Mouse (Mus musculus): ENCODE measurements around the gene Isyna1. TPM values are rescaled to one million over a fixed set of nuclear protein-coding genes. Genes with fewer than 3 reads are reported as not detected.

The Isyna1 gene
- polyA plus RNA-seq, 2 experiments from 2014 or later, result 26.0 to 58.7 TPM

DNA sequence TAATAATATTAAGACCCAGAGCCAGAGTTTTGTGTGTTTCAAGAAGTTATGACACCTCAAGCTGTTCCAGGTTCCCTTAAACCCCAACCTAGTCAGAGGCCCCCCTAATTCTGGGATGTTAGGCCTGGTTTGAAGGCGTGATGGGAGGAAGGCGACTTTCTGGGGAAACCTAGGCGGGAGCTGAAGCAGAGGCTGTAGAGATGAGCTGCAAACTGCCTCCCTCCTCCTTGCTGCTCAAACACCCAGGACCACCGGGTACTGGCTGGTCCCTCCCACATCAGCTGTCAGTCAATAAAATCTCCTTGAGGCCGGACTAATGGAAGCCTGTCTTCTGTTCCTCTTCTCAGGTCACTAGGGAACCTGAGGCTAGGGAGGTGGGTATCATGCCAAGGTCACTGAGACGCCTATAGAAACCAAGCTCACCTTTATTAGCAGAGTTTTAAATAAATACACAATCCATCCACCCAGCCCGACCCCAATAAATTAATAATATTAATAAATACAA is 34.9 kb downstream of the Isyna1 start:
- ATAC-seq, result no peak

DNA sequence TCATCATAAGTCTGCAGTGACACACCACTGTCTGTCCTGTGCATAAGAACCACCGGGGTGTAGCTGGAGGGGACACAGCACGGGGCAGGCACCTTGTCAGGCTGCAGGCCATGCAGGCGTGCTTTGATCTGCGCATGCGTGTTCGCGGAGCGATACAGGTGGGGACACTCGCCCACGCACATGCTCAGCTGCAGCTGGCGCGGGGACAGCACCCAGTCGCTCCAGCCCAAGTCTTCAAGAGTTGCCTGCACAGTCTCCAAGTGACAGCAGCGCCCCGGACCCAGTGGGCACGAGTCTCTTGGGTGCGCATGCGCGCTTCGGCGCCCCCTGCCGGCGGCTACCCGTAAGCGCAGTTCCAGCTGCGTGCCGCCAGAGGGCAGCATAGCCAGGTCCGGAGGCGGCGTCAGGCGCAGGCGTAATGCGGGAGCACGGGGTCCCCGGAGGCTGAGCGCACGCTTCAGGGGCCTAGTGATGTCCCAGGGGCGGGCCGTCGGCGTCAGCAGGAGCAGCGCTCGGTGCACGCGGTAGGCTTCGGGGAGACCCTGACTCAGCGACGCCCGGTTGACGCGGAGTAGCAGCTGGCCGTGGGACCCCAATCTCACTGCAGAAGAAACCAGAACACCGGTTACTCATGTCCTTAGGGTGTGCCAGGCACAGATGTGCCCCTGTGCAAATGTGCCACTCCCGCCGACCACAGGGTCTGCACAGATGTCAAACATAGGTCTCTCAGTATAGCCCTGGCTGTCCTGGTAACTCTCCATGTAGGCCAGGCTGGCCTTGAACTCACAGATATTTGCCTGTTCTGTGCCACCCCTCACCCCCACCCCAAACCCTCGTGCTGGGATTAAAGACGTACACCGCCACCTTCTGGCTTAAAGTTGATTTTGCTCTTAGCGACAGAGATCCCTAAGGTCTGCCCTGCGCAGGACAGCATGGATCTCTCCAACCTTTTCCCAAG is 35.7 kb downstream of the Isyna1 start:
- ATAC-seq, result peak; percentile 83

DNA sequence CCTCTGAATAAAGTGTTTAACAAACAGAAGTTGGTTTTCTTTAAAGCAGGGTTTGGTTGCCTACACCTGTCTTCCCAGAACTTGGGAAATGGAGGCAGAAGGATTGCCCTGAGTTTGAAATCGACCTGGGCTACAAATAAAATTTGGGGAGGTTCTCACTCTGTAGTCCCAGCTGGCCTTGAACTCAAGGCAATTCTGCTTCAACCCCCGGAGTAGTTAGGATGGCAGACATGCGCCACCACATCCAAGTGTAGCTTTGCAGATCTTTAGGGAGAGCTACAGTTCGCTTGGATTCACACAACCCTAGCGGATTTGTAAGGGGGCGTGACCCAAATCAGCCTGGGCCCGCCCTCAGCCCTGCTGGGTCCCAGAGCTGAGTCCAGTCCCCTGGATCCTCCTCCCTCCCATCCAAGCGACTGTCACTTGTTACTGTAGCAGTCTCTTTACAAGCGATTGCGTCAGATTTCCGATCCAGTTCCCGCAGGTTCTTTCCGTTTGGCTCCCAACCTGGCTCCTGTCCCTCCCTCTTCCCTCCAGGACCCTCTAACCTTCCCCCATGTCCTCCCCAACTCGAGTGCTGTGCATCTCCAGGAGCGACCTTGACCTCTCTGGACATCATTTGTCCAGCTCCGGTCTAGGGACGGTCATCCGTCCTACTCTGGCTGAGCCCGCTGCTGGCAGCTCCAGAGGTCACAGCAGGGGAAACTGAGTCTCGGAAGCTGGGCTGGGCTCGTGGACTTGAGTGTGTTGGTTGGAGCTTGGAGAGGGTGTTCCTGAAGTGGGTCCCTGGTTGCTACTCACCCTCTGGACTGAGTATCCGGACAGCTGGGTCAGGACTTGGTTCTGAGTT is 36.6 kb downstream of the Isyna1 start:
- ATAC-seq, result no peak

DNA sequence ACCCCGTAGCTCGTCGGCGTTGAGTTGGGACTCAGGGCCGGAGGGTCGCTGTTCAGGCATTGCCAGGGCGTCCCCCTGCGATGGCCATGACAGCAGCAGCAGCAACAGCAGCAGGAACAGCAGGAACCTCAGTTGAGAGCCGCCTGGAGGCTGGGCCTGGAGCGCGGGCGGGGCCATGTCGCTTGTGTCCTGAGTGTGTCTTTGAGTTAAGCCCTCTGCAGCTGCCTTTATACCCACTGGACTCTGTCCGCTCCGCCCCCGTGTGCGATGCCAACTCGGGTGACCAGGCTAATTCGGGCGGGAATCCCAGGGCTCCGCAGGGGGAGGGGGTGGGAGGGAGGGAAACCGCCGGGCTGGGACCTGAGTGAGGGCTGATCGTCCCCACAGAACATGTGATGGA is 37.3 kb downstream of the Isyna1 start:
- ATAC-seq, result no peak

DNA sequence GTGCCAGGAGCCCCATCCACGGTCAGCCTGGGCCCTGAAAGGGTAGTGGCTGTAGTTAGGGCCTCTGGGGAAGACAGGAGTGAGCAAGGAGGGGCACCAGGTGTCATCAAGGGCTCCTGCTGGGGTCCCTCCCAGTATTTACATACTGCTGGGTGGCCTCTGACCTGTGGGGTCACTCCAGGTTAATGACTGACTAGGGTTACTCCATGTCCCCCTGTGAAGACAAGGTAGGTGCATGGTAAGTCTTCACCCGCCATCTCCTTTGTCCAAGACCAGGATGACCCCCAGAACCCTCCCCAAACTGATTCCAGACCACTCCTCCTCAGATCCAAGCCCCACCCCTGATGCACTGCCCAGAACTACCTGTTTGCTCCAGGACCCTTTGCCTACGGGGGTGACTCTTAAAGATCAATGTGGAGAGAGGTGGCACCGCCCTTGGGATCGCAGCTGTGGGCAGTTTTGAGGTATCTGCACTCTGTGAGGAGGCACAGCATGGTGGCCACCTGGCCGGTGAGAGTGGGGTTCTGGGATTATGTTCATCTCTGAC is 38.2 kb downstream of the Isyna1 start, which contains the start of gene Gdf15:
Gene Gdf15 (minus strand): TSS at position 111 of the 547 bp plus-strand sequence.
- no peak for ATAC-seq

DNA sequence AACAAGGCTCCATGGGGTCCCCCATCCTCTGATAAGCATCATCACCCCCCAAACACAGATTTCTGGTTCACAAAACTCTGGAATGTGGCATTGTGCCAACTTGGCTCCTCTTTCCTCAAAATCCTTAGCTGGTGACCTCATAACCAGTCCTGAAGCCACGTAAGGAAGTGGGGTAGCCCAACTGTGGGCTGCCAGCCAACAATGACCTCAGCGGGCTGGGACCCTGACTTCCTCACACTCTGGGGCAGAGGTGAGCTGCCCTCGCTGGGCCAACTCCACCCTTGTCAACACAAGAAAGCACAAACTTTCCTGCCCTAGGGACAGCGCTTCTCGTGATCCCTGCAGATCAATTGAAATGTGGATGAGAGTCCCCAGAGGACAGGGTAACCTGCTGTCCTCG is 39.9 kb downstream of the Isyna1 start:
- no peak for ATAC-seq

DNA sequence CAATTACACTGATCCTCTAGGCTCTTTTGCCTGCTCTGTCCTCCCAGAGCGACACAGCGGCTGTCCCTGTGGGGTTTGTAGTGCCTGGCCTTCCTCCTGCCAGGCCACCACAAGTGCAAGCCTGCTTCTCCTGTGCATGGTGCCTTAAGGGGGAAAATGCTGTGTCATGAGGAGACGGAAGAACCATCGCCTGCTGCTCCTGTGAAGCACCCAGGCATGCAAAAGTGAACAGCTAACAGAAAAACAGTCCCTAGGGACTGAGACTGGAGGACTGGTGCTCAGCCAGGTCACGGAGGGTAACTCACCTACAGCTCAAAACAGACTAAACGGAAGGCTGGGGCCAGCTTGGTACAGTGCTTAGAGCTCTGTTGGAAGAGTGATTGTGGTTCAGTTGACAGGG is 41.4 kb downstream of the Isyna1 start:
- no peak for ATAC-seq

DNA sequence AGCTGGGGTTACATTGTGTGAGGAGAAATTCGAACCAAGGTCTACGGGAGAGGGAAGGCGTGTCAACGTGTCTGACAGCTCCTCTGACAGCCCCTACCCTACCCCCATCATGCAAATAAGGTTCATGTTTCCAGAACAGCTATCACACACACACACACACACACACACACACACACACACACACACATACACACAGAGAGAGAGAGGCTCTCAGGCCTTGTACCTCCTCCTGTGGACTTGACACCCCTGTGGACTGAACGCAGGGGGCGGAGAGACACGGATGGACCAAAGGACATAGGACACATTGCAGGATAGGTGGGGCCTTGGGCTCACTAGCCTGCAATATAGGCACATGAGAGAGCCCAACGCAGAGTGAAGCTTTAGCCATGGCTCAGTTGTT is 42.7 kb downstream of the Isyna1 start:
- ATAC-seq, result no peak

DNA sequence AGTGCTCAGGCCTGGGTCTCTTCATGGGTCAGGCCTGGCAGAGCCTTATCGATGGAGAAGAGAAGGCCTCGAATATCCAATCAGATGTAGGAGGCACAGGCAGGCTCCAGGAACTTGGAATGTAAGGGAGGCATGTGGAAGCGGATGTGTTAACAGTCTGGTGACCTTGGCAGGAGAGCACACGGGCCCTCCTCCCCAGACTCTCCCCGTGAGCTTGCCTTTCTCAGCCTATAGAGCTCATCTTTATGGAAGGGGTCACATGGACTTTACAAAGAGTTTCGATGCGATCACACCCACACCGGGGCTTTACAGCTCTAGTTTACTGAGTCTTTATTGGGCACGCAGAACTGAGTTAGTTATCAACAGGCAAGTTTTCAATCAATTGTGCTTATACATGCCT is 44.6 kb downstream of the Isyna1 start:
- ATAC-seq, result no peak

DNA sequence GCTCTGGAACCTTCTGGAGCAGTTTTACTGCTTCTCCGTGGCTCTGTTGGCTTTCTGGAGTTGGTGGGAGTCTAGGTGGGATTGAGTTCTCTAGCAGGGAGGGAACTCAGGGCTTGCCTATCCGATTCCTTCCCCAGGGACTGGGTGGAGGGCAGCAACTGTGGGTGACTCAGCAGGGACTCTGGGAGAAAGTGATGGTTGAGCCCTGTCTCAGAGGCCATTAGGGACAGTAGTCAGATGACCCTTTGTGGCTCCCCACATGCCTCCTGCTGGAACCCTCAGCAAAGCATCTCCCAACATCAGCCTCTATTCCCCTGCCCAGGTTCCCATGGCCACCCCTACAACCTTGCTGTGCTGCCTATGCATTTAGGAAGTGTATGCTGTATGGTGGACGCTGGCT is 48.8 kb downstream of the Isyna1 start:
- no peak for ATAC-seq

DNA sequence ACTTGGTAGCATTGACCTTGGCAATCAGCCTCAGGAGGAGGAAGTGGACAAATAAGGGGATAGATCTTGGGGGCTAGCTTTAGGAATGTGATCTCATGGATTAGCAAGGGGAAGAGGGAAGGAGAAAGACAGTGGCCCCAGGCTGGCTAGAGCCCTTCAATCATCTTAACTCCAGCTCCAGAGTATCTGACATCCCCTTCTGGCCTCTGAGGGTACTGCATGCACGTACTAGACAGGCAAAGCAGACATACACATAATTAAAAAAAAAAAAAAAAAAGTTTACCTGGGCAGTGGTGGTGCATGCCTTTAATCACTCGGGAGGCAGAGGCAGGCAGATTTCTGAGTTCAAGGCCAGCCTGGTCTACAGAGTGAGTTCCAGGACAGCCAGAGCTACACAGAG is 49.9 kb downstream of the Isyna1 start:
- no peak for ATAC-seq

DNA sequence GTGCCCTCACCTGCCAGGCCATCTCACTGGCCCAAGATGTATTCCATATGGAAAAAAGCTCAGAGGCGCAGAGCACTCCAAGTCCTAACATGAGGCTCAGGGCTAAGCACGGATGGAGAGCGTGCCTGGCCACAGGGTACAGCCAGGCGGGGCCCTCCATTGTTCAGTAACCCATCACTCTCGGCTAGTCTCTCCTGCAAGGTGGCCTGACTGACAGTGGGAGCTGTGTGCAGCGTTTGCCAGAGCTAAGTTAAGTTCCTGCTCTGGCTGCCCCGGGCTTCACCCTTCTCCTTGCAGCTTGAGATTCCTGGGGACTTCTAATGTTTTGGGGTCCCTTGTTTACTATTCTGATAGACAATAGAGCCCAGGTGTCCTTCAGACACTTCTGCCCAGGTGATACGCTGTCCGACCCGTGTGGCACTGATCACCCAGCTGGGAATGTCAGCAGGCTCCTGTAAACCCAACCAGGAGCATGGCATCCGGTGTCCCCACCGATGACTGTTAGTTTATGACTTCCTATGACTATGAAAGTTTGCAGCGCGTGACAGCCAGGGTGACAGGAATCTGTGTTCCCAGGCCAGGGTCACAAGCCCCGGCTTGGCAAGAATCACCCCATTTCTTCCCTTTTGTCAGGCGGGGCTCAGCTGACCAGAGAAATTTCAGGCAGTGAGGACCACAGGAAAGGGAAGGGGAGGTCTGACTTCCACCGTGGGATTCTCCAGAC is 51.5 kb downstream of the Isyna1 start:
- ATAC-seq, result no peak

DNA sequence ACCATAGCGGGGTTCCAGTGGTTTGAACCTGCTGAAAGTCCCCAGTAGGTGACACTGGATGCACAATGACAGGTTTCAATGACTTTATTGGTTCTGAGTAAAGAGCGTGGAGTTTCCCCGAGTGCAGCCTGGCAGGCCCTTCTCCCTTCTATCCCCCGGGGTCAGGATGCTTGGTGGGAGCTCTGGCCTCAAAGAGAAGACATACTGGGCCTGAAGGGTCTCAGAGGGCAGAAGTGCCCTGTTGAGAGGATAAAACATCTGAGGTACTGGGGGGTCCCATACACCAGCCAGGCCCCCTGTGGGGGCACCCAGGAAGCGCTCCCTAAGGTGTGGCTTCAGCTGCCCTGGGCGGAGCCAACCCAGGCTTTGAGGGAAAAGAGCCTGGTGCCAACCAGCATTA is 52.2 kb downstream of the Isyna1 start:
- ATAC-seq, result no peak

DNA sequence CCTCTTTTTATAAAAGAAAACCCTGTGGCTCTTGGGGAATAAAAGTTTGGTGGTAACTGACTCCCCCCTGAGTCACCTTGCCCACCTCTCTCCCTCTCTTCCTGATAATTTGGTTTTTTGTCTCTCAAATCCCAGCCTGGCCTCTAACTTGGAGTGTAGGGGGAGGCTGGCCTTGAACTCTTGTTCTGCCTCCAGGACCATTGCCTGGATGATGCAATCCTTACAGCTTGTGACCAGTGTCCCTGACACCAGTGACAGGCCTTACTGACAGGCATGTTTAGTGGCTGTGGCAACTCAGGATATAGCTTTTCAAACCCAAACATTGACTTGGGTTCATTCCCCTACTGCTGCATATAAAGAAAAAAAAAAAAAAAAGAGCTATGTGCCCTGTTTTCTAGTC is 52.6 kb downstream of the Isyna1 start:
- ATAC-seq, result no peak

Other genes with a start within 250 kb of the Isyna1 start
- gene Upf1, start 241.1 kb upstream of the Isyna1 start, polyA plus RNA-seq (2017; shearing (Covaris generic)), result 10 to 100 TPM; 11.4 to 14.5 TPM
- gene Comp, start 220.8 kb upstream of the Isyna1 start, polyA plus RNA-seq (2017; shearing (Covaris generic)), result under 1 TPM in 1 of 2 experiments, not detected in 1; 0.28 TPM
- gene Crtc1, start 154.8 kb upstream of the Isyna1 start, polyA plus RNA-seq (2017; shearing (Covaris generic)), result 1 to 10 TPM; 7.6 to 9.3 TPM
- gene Klhl26, start 117.4 kb upstream of the Isyna1 start, polyA plus RNA-seq (2017; shearing (Covaris generic)), result 10 to 100 TPM in 1 of 2 experiments, 1 to 10 TPM in 1; 7.2 to 20.1 TPM
- not detected for gene Tmem59l, start 107.0 kb upstream of the Isyna1 start, polyA plus RNA-seq (2017; shearing (Covaris generic))
- gene Crlf1, start 101.2 kb upstream of the Isyna1 start, polyA plus RNA-seq (2017; shearing (Covaris generic)), result not detected
- 10 to 100 TPM; 82.2 to 83.2 TPM for gene Rex1bd, start 87.6 kb upstream of the Isyna1 start, polyA plus RNA-seq (2017; shearing (Covaris generic))
- gene Uba52, start 83.6 kb upstream of the Isyna1 start, polyA plus RNA-seq (2017; shearing (Covaris generic)), result 1,000 to 10,000 TPM; 3,148 to 3,732 TPM
- 100 to 1,000 TPM; 117 to 159 TPM for gene Fkbp8, start 66.6 kb upstream of the Isyna1 start, polyA plus RNA-seq (2017; shearing (Covaris generic))
- gene Kxd1, start 66.4 kb upstream of the Isyna1 start, polyA plus RNA-seq (2017; shearing (Covaris generic)), result 100 to 1,000 TPM; 146 to 173 TPM
- gene Ell, start 54.9 kb upstream of the Isyna1 start, polyA plus RNA-seq (2017; shearing (Covaris generic)), result 10 to 100 TPM; 41.4 to 50.4 TPM
- gene Ssbp4, start 14.5 kb downstream of the Isyna1 start, polyA plus RNA-seq (2017; shearing (Covaris generic)), result 10 to 100 TPM in 1 of 2 experiments, 1 to 10 TPM in 1; 5.9 to 15.0 TPM
- under 1 TPM; 0.43 to 0.89 TPM for gene Lrrc25, start 21.8 kb downstream of the Isyna1 start, polyA plus RNA-seq (2017; shearing (Covaris generic))
- not detected for gene Gdf15, start 38.1 kb downstream of the Isyna1 start, polyA plus RNA-seq (2017; shearing (Covaris generic))
- gene Pgpep1, start 66.0 kb downstream of the Isyna1 start, polyA plus RNA-seq (2017; shearing (Covaris generic)), result 1 to 10 TPM; 7.0 to 9.5 TPM
- 10 to 100 TPM; 86.8 to 94.5 TPM for gene Lsm4, start 78.9 kb downstream of the Isyna1 start, polyA plus RNA-seq (2017; shearing (Covaris generic))
- 10 to 100 TPM in 1 of 2 experiments, 1 to 10 TPM in 1; 7.6 to 23.3 TPM for gene Jund, start 104.6 kb downstream of the Isyna1 start, polyA plus RNA-seq (2017; shearing (Covaris generic))
- gene Iqcn, start 109.1 kb downstream of the Isyna1 start, polyA plus RNA-seq (2017; shearing (Covaris generic)), result under 1 TPM in 1 of 2 experiments, not detected in 1; 0.07 TPM
- gene Gm3336, start 124.2 kb downstream of the Isyna1 start, polyA plus RNA-seq (2017; shearing (Covaris generic)), result not detected
- gene Pde4c, start 129.3 kb downstream of the Isyna1 start, polyA plus RNA-seq (2017; shearing (Covaris generic)), result under 1 TPM; 0.66 to 0.94 TPM
- 1 to 10 TPM; 7.5 to 9.6 TPM for gene Rab3a, start 160.3 kb downstream of the Isyna1 start, polyA plus RNA-seq (2017; shearing (Covaris generic))
- 10 to 100 TPM; 30.2 to 39.2 TPM for gene Mpv17l2, start 166.6 kb downstream of the Isyna1 start, polyA plus RNA-seq (2017; shearing (Covaris generic))
- 1 to 10 TPM; 4.3 to 4.5 TPM for gene Pik3r2, start 182.3 kb downstream of the Isyna1 start, polyA plus RNA-seq (2017; shearing (Covaris generic))
- 10 to 100 TPM; 15.1 to 17.5 TPM for gene Mast3, start 210.7 kb downstream of the Isyna1 start, polyA plus RNA-seq (2017; shearing (Covaris generic))
- gene Il12rb1, start 214.1 kb downstream of the Isyna1 start, polyA plus RNA-seq (2017; shearing (Covaris generic)), result 10 to 100 TPM; 13.7 to 24.7 TPM
- gene Arrdc2, start 245.3 kb downstream of the Isyna1 start, polyA plus RNA-seq (2017; shearing (Covaris generic)), result 1 to 10 TPM; 3.4 to 3.7 TPM